Mouse (Mus musculus): ENCODE measurements around the gene Tspan9.

DNA sequence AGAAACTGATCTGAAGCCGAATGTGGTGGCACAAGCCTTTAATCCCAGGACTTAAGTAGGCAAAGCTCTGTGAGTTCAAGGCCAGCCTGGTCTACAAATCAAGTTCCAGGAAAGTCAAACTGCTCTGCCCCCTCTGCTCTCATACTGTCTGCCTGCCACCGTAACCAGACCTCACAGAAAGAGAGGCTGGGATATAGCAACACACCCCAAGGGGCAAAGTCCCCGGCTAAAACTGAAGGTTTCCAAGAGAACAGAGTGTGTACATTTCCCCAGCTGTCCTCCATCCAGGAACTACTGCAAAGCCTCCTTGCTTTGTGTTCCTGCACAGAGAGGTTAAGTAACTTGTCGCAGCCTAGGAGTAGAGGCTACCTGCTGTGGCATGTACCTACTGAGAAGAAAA is 231.7 kb downstream of the Tspan9 start:
- TF ChIP-seq ZNF384 (IDR thresholded peaks at IDR 0.05; ENCODE audit: low read depth, low read length) (no peak), MAFK (IDR thresholded peaks at IDR 0.05; ENCODE audit: insufficient read depth, low read depth, low read length) (no peak), ZC3H11A (IDR thresholded peaks at IDR 0.05; ENCODE audit: borderline replicate concordance, low read depth, low read length) (no peak), CHD2 (IDR thresholded peaks at IDR 0.05; ENCODE audit: low read depth, low read length) (no peak), HCFC1 (IDR thresholded peaks at IDR 0.05; ENCODE audit: borderline replicate concordance, insufficient read depth, low read length) (no peak)
